Mouse (Mus musculus): ENCODE data around the gene Dennd1a. TPM values are rescaled to one million over a fixed set of nuclear protein-coding genes. Genes with fewer than 3 reads are reported as not detected.

The Dennd1a gene
- polyA plus RNA-seq, 1 experiment from 2014 or later: 12.2 TPM

DNA sequence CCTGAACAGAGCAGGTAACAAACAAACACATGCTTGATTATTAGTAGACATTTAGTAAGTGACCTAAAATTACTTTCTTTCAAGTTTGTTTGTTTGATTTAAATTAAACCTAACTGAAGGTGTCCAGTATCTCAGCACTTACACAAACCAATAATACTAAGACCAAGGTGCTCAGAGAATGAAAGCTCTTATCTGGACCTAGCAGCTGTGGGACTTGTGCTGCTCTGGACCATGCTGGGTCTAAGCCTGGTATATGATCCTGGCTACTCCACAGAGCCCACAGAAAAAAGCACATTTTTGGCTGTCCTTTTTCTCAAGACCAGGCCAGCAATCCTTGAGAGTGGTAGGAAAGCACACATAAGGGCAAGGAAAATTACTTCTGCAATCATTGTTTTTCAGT is 193.2 kb downstream of the Dennd1a start:
- Histone ChIP-seq H3K9ac (replicated peaks; ENCODE audit: low read depth, low read length) (no peak overlapping the region), H3K4me2 (replicated peaks; ENCODE audit: low read depth, low read length) (no peak overlapping the region), H3K36me3 (ENCODE audit: control insufficient read depth, insufficient read depth, low read length) (no peaks in the 10 kb centered on the region), H3K4me1 (ENCODE audit: control insufficient read depth, insufficient read depth, low read length) (peaks cover 14% of the 10 kb centered on the region), H3K27me3 (ENCODE audit: control insufficient read depth, insufficient read depth, low read length) (no peaks in the 10 kb centered on the region), H3K27ac (ENCODE audit: low read length) (no peak overlapping the region), H3K4me3 (ENCODE audit: low read depth, low read length) (no peak overlapping the region), H3K9me3 (ENCODE audit: control insufficient read depth, low read depth, low read length) (no peaks in the 10 kb centered on the region)
- ATAC-seq (ENCODE audit: insufficient number of reproducible peaks, insufficient read depth, low FRiP score, low read depth): no peak

DNA sequence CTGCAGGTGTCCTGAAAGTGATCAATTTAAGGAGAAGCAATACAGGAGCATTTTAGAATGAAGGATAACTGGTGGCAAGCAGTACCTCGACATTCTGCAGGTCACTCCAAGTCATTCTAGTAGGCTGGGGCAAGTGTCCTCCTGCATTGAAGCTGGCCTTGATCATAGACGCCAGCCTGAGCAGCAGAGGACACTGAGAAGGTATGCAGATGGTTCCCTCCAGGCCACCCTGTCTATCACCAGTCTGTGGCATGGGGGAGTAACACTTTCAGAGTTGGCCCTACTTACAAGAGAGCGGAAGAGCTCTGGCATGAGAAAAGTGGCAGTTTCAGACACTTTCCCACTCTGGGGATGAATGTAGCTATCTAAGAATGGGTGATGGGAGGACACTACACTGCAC is 193.9 kb downstream of the Dennd1a start:
- no peaks in the 10 kb centered on the region for H3K9me3 ChIP-seq (ENCODE audit: control insufficient read depth, low read depth, low read length)
- no peak overlapping the region for H3K9ac ChIP-seq (replicated peaks; ENCODE audit: low read depth, low read length)
- no peaks in the 10 kb centered on the region for H3K36me3 ChIP-seq (ENCODE audit: control insufficient read depth, insufficient read depth, low read length)
- no peak overlapping the region for H3K27ac ChIP-seq (ENCODE audit: low read length)
- no peak overlapping the region for H3K4me3 ChIP-seq (ENCODE audit: low read depth, low read length)
- H3K4me2 ChIP-seq (replicated peaks; ENCODE audit: low read depth, low read length): no peak overlapping the region
- 68% methylated on average over 3 of the region's 3 CpGs for WGBS
- H3K27me3 ChIP-seq (ENCODE audit: control insufficient read depth, insufficient read depth, low read length): no peaks in the 10 kb centered on the region
- ATAC-seq (ENCODE audit: insufficient number of reproducible peaks, insufficient read depth, low FRiP score, low read depth): no peak
- peaks cover 8% of the 10 kb centered on the region; the same call in 1 of the 2 replicates for H3K4me1 ChIP-seq (ENCODE audit: control insufficient read depth, insufficient read depth, low read length)

GRCm38 (mm10) chr2:38088346-38088745 is 198.8 kb downstream of the Dennd1a start:
- H3K27me3 ChIP-seq (ENCODE audit: control insufficient read depth, insufficient read depth, low read length): no peaks in the 10 kb centered on the region
- ATAC-seq (ENCODE audit: insufficient number of reproducible peaks, insufficient read depth, low FRiP score, low read depth): no peak
- H3K4me2 ChIP-seq (replicated peaks; ENCODE audit: low read depth, low read length): no peak overlapping the region
- no peak overlapping the region for H3K9ac ChIP-seq (replicated peaks; ENCODE audit: low read depth, low read length)
- WGBS: 93% methylated on average over 1 of the region's 1 CpGs
- no peak overlapping the region for H3K27ac ChIP-seq (ENCODE audit: low read length)
- H3K9me3 ChIP-seq (ENCODE audit: control insufficient read depth, low read depth, low read length): no peaks in the 10 kb centered on the region
- no peaks in the 10 kb centered on the region; the same call in 1 of the 2 replicates for H3K36me3 ChIP-seq (ENCODE audit: control insufficient read depth, insufficient read depth, low read length)
- H3K4me3 ChIP-seq (ENCODE audit: low read depth, low read length): no peak overlapping the region
- no peaks in the 10 kb centered on the region for H3K4me1 ChIP-seq (ENCODE audit: control insufficient read depth, insufficient read depth, low read length)

DNA sequence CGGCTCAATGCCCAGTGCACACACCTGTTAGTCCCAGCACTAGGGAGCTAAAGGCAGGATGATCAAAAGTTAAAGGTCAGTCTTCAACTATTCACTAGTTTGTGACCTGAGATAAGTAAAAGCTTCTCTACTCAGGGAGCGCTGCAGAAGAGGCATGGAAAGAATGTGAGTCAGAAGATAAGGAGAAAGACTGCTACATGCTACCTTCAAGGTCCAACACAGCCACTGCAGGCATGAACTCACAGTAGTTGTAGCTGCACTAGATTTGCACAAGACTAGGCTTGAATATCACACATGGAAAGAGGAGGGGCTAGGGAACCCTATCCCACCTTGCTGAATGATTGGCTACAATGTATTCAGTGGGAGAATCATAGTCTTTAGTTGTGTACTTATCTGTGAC is 202.1 kb downstream of the Dennd1a start:
- no peak overlapping the region for H3K9ac ChIP-seq (replicated peaks; ENCODE audit: low read depth, low read length)
- H3K9me3 ChIP-seq (ENCODE audit: control insufficient read depth, low read depth, low read length): no peaks in the 10 kb centered on the region
- H3K4me2 ChIP-seq (replicated peaks; ENCODE audit: low read depth, low read length): no peak overlapping the region
- H3K36me3 ChIP-seq (ENCODE audit: control insufficient read depth, insufficient read depth, low read length): no peaks in the 10 kb centered on the region; the same call in 1 of the 2 replicates
- 45% methylated on average over 2 of the region's 2 CpGs for WGBS
- no peak overlapping the region for H3K27ac ChIP-seq (ENCODE audit: low read length)
- H3K4me1 ChIP-seq (ENCODE audit: control insufficient read depth, insufficient read depth, low read length): no peaks in the 10 kb centered on the region
- H3K4me3 ChIP-seq (ENCODE audit: low read depth, low read length): no peak overlapping the region
- no peak for ATAC-seq (ENCODE audit: insufficient number of reproducible peaks, insufficient read depth, low FRiP score, low read depth)
- no peaks in the 10 kb centered on the region for H3K27me3 ChIP-seq (ENCODE audit: control insufficient read depth, insufficient read depth, low read length)

DNA sequence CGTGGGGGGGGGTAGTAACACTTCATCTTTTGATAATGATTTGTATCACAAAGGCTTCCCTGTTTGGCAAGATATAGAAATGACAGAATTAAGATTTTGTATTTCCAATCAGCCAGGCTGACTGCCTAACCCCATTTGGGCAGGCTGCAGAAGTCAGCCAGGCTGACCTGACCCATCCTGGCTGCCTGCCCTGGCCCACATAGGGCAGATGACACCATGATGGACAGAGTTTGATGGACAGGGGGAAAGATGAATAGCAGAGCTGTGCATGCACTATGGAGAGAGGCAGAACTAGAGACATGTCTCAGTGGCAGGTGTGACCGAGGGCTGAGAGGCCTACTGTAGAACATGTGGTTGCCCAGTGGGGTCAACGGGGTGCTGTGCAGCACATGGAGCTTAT is 203.9 kb downstream of the Dennd1a start:
- Histone ChIP-seq H3K36me3 (ENCODE audit: control insufficient read depth, insufficient read depth, low read length) (no peaks in the 10 kb centered on the region; the same call in 1 of the 2 replicates), H3K4me2 (replicated peaks; ENCODE audit: low read depth, low read length) (no peak overlapping the region), H3K27me3 (ENCODE audit: control insufficient read depth, insufficient read depth, low read length) (no peaks in the 10 kb centered on the region), H3K9ac (replicated peaks; ENCODE audit: low read depth, low read length) (no peak overlapping the region), H3K4me1 (ENCODE audit: control insufficient read depth, insufficient read depth, low read length) (no peaks in the 10 kb centered on the region), H3K27ac (ENCODE audit: low read length) (no peak overlapping the region), H3K9me3 (ENCODE audit: control insufficient read depth, low read depth, low read length) (no peaks in the 10 kb centered on the region), H3K4me3 (ENCODE audit: low read depth, low read length) (no peak overlapping the region)
- no peak for ATAC-seq (ENCODE audit: insufficient number of reproducible peaks, insufficient read depth, low FRiP score, low read depth)
- 91% methylated on average over 3 of the region's 3 CpGs for WGBS

- Histone ChIP-seq H3K36me3 (ENCODE audit: control insufficient read depth, insufficient read depth, low read length) (no peaks in the 10 kb centered on the region), H3K27ac (ENCODE audit: low read length) (no peak overlapping the region), H3K4me2 (replicated peaks; ENCODE audit: low read depth, low read length) (no peak overlapping the region), H3K4me3 (ENCODE audit: low read depth, low read length) (no peak overlapping the region), H3K27me3 (ENCODE audit: control insufficient read depth, insufficient read depth, low read length) (no peaks in the 10 kb centered on the region), H3K9me3 (ENCODE audit: control insufficient read depth, low read depth, low read length) (no peaks in the 10 kb centered on the region), H3K4me1 (ENCODE audit: control insufficient read depth, insufficient read depth, low read length) (no peaks in the 10 kb centered on the region), H3K9ac (replicated peaks; ENCODE audit: low read depth, low read length) (no peak overlapping the region)
- ATAC-seq (ENCODE audit: insufficient number of reproducible peaks, insufficient read depth, low FRiP score, low read depth): no peak
- 49% methylated on average over 2 of the region's 2 CpGs for WGBS
Observed at GRCm38 (mm10) chr2:38074495-38074894, 212.7 kb downstream of the Dennd1a start.

DNA sequence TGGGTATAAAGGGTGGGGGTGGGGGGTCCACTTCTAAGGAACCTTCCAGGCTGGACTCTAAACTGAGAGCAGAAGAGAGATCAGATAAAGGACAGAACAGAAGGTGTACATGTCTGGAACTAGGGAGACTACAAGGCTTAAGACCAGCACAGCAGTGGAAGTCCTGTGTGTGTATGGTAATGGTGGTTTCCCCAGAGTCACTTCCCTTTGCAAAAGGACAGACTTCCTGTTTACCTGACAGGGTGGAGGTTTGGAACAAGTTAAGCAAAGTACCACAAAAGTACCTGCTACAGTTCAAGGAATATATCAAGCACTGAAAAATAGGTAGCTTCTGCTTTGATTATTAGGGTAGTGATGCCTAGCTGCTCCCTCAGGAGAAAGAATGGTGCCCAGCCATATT is 215.1 kb downstream of the Dennd1a start:
- Histone ChIP-seq H3K4me1 (ENCODE audit: control insufficient read depth, insufficient read depth, low read length) (no peaks in the 10 kb centered on the region), H3K4me3 (ENCODE audit: low read depth, low read length) (no peak overlapping the region), H3K9me3 (ENCODE audit: control insufficient read depth, low read depth, low read length) (no peaks in the 10 kb centered on the region), H3K27me3 (ENCODE audit: control insufficient read depth, insufficient read depth, low read length) (no peaks in the 10 kb centered on the region), H3K9ac (replicated peaks; ENCODE audit: low read depth, low read length) (no peak overlapping the region), H3K4me2 (replicated peaks; ENCODE audit: low read depth, low read length) (no peak overlapping the region), H3K36me3 (ENCODE audit: control insufficient read depth, insufficient read depth, low read length) (no peaks in the 10 kb centered on the region), H3K27ac (ENCODE audit: low read length) (no peak overlapping the region)
- ATAC-seq (ENCODE audit: insufficient number of reproducible peaks, insufficient read depth, low FRiP score, low read depth): no peak

- no peak overlapping the region for H3K27ac ChIP-seq (ENCODE audit: low read length)
- ATAC-seq (ENCODE audit: insufficient number of reproducible peaks, insufficient read depth, low FRiP score, low read depth): peak; percentile 82
- no peak overlapping the region for H3K4me3 ChIP-seq (ENCODE audit: low read depth, low read length)
- no peaks in the 10 kb centered on the region for H3K9me3 ChIP-seq (ENCODE audit: control insufficient read depth, low read depth, low read length)
- no peaks in the 10 kb centered on the region for H3K27me3 ChIP-seq (ENCODE audit: control insufficient read depth, insufficient read depth, low read length)
- no peak overlapping the region for H3K9ac ChIP-seq (replicated peaks; ENCODE audit: low read depth, low read length)
- no peaks in the 10 kb centered on the region for H3K4me1 ChIP-seq (ENCODE audit: control insufficient read depth, insufficient read depth, low read length)
- H3K36me3 ChIP-seq (ENCODE audit: control insufficient read depth, insufficient read depth, low read length): no peaks in the 10 kb centered on the region
- H3K4me2 ChIP-seq (replicated peaks; ENCODE audit: low read depth, low read length): no peak overlapping the region
- WGBS: 11% methylated on average over 2 of the region's 2 CpGs
Observed at GRCm38 (mm10) chr2:38068171-38068572, 219.0 kb downstream of the Dennd1a start.

DNA sequence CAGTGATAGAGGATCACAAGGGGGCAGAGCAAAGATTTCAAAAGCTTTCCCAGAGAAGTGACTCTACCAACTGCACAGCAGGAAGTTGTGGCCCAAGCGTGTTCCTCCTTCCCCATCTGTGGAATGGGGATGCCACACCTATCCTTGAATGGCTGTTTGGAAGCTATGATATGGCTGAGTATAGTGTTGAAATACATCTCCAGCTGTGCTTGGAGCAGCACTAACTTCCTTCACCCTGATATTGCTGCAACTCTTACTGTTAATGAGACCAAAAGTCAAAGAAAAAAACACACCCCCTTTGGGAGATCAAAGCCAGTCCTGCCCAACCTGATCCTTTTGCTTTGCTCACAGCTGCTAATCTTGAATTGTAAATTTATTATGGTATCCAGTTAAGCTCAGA is 221.3 kb downstream of the Dennd1a start:
- H3K9ac ChIP-seq (replicated peaks; ENCODE audit: low read depth, low read length): no peak overlapping the region
- no peak overlapping the region for H3K4me3 ChIP-seq (ENCODE audit: low read depth, low read length)
- no peaks in the 10 kb centered on the region for H3K27me3 ChIP-seq (ENCODE audit: control insufficient read depth, insufficient read depth, low read length)
- no peak overlapping the region for H3K27ac ChIP-seq (ENCODE audit: low read length)
- no peaks in the 10 kb centered on the region for H3K36me3 ChIP-seq (ENCODE audit: control insufficient read depth, insufficient read depth, low read length)
- no peak for ATAC-seq (ENCODE audit: insufficient number of reproducible peaks, insufficient read depth, low FRiP score, low read depth)
- WGBS: 77% methylated on average over 1 of the region's 1 CpGs
- no peaks in the 10 kb centered on the region for H3K9me3 ChIP-seq (ENCODE audit: control insufficient read depth, low read depth, low read length)
- no peaks in the 10 kb centered on the region for H3K4me1 ChIP-seq (ENCODE audit: control insufficient read depth, insufficient read depth, low read length)
- no peak overlapping the region for H3K4me2 ChIP-seq (replicated peaks; ENCODE audit: low read depth, low read length)

Measured in stomach, embryonic 14.5 days (tissue).